In genomic region chr16:70838139-70838538, GRCm38 (mm10) we compare ENCODE assay signal across 23 mouse cellular contexts.
A peak's percentile ranks its signal among the peaks of the same experiment; 100 is the strongest.
DNase-seq lines count a peak whose midpoint lies in the region; ATAC-seq lines count a peak whose summit lies in the region.
"Had no signal": no experiment of that assay in that cellular context is flagged by ENCODE, and none has a peak within 500 bp of the region (broad histone marks: within the 10 kb centered on the region; RNA-seq: fewer than 3 reads in every experiment).

No protein-coding gene starts in this region.

- peak; percentile 6 for DNase-seq in embryonic facial prominence, embryonic 11.5 days (ENCODE audit: low spot score)
- DNase-seq in embryonic facial prominence, embryonic 10.5 days (ENCODE audit: low spot score), result no peak
- peak; percentile 41 for DNase-seq in hindbrain, embryonic 14.5 days (ENCODE audit: low spot score)
- DNase-seq in hindbrain, embryonic 11.5 days (ENCODE audit: low spot score), result no peak
- DNase-seq in midbrain, embryonic 14.5 days, result peak; percentile 50
- DNase-seq in midbrain, embryonic 11.5 days (ENCODE audit: low spot score, missing footprints), result no peak
- DNase-seq in retina, postnatal 7 days (ENCODE audit: low read depth, low spot score), result peak; percentile 1
- no peak for DNase-seq in liver, embryonic 11.5 days (ENCODE audit: low spot score)
- DNase-seq: adrenal gland, postnatal 14 days; cerebellum, adult 9-10 months; gastrocnemius, postnatal 36 days; heart, postnatal 14 days; liver; liver, postnatal 0 days; lung, postnatal 14 days had no signal

- H3K27ac ChIP-seq in embryonic facial prominence, embryonic 11.5 days (replicated peaks; ENCODE audit: low read depth, low read length), result no peak overlapping the region
- no peak overlapping the region for H3K27ac ChIP-seq in embryonic facial prominence, embryonic 10.5 days (replicated peaks)
- H3K27ac ChIP-seq in hindbrain, embryonic 14.5 days, result no peak overlapping the region
- H3K27ac ChIP-seq in hindbrain, embryonic 11.5 days (ENCODE audit: low read depth, low read length), result no peak overlapping the region
- H3K27ac ChIP-seq in midbrain, embryonic 14.5 days (replicated peaks; ENCODE audit: low read depth, low read length), result no peak overlapping the region
- H3K27ac ChIP-seq in midbrain, embryonic 11.5 days (ENCODE audit: low read depth, low read length), result no peak overlapping the region
- no peak overlapping the region for H3K27ac ChIP-seq in liver, embryonic 11.5 days (ENCODE audit: low read depth, low read length)
- H3K27ac ChIP-seq: embryonic facial prominence, embryonic 13.5 days; hindbrain, embryonic 15.5 days; kidney, embryonic 15.5 days; stomach, embryonic 15.5 days had no signal

- H3K9me3 ChIP-seq in embryonic facial prominence, embryonic 11.5 days (replicated peaks; ENCODE audit: control insufficient read depth, low read length), result no peaks in the 10 kb centered on the region
- no peaks in the 10 kb centered on the region for H3K9me3 ChIP-seq in embryonic facial prominence, embryonic 10.5 days
- H3K9me3 ChIP-seq in hindbrain, embryonic 14.5 days (ENCODE audit: control insufficient read depth, low read length), result no peaks in the 10 kb centered on the region
- H3K9me3 ChIP-seq in hindbrain, embryonic 11.5 days (ENCODE audit: control insufficient read depth, low read length), result no peaks in the 10 kb centered on the region
- no peaks in the 10 kb centered on the region for H3K9me3 ChIP-seq in midbrain, embryonic 14.5 days (ENCODE audit: control insufficient read depth, low read length)
- H3K9me3 ChIP-seq in midbrain, embryonic 11.5 days (ENCODE audit: control insufficient read depth, low read length), result no peaks in the 10 kb centered on the region
- no peaks in the 10 kb centered on the region for H3K9me3 ChIP-seq in liver, embryonic 11.5 days (ENCODE audit: control insufficient read depth, low read length)
- H3K9me3 ChIP-seq: embryonic facial prominence, embryonic 13.5 days; hindbrain, embryonic 15.5 days; kidney, embryonic 15.5 days; megakaryocyte, embryonic 14.5 days; stomach, embryonic 15.5 days had no signal

- no peak for ATAC-seq in embryonic facial prominence, embryonic 11.5 days (replicated peaks; ENCODE audit: insufficient number of reproducible peaks, low FRiP score, low TSS enrichment, low read depth)
- no peak for ATAC-seq in hindbrain, embryonic 14.5 days (ENCODE audit: low FRiP score)
- ATAC-seq in hindbrain, embryonic 11.5 days (ENCODE audit: low FRiP score), result no peak
- no peak for ATAC-seq in midbrain, embryonic 14.5 days (ENCODE audit: low FRiP score, low TSS enrichment)
- no peak for ATAC-seq in midbrain, embryonic 11.5 days (ENCODE audit: low FRiP score)
- ATAC-seq in liver, embryonic 11.5 days (replicated peaks; ENCODE audit: low FRiP score), result no peak
- ATAC-seq: CD4-positive, CD25-positive, alpha-beta regulatory T cell, adult 4 months; intestine, embryonic 16.5 days; liver, postnatal 0 days had no signal

- 75% methylated on average over 1 of the region's 1 CpGs for WGBS in embryonic facial prominence, embryonic 11.5 days
- WGBS in embryonic facial prominence, embryonic 10.5 days, result 84% methylated on average over 1 of the region's 1 CpGs
- 89% methylated on average over 1 of the region's 1 CpGs for WGBS in hindbrain, embryonic 14.5 days
- WGBS in hindbrain, embryonic 11.5 days, result 90% methylated on average over 1 of the region's 1 CpGs
- 86% methylated on average over 1 of the region's 1 CpGs for WGBS in midbrain, embryonic 14.5 days
- 89% methylated on average over 1 of the region's 1 CpGs for WGBS in midbrain, embryonic 11.5 days
- 85% methylated on average over 1 of the region's 1 CpGs for WGBS in liver, embryonic 11.5 days

- H3K36me3 ChIP-seq in embryonic facial prominence, embryonic 11.5 days (replicated peaks; ENCODE audit: control insufficient read depth, insufficient read depth, low read depth, low read length), result no peaks in the 10 kb centered on the region
- H3K36me3 ChIP-seq in embryonic facial prominence, embryonic 10.5 days (replicated peaks), result no peaks in the 10 kb centered on the region
- H3K36me3 ChIP-seq in hindbrain, embryonic 14.5 days (replicated peaks; ENCODE audit: control insufficient read depth, insufficient read depth), result no peaks in the 10 kb centered on the region
- no peaks in the 10 kb centered on the region for H3K36me3 ChIP-seq in hindbrain, embryonic 11.5 days (ENCODE audit: control insufficient read depth, insufficient read depth, low read length)
- H3K36me3 ChIP-seq in midbrain, embryonic 14.5 days (ENCODE audit: control insufficient read depth, insufficient read depth, low read length), result no peaks in the 10 kb centered on the region
- no peaks in the 10 kb centered on the region for H3K36me3 ChIP-seq in midbrain, embryonic 11.5 days (ENCODE audit: control insufficient read depth, insufficient read depth, low read length)
- no peaks in the 10 kb centered on the region for H3K36me3 ChIP-seq in liver, embryonic 11.5 days (ENCODE audit: control insufficient read depth, insufficient read depth, low read length)
- H3K36me3 ChIP-seq: embryonic facial prominence, embryonic 13.5 days; hindbrain, embryonic 15.5 days; kidney, embryonic 15.5 days; stomach, embryonic 15.5 days had no signal

- no peak overlapping the region for H3K4me2 ChIP-seq in embryonic facial prominence, embryonic 11.5 days (ENCODE audit: low read depth, low read length)
- H3K4me2 ChIP-seq in hindbrain, embryonic 14.5 days (replicated peaks), result no peak overlapping the region
- no peak overlapping the region for H3K4me2 ChIP-seq in hindbrain, embryonic 11.5 days (replicated peaks; ENCODE audit: low read depth, low read length)
- H3K4me2 ChIP-seq in midbrain, embryonic 14.5 days (ENCODE audit: low read length), result no peak overlapping the region
- H3K4me2 ChIP-seq in midbrain, embryonic 11.5 days, result no peak overlapping the region
- H3K4me2 ChIP-seq in liver, embryonic 11.5 days, result no peak overlapping the region
- H3K4me2 ChIP-seq: embryonic facial prominence, embryonic 13.5 days; heart, embryonic 11.5 days; hindbrain, embryonic 15.5 days; kidney, embryonic 15.5 days; stomach, embryonic 15.5 days had no signal

- H3K9ac ChIP-seq in embryonic facial prominence, embryonic 11.5 days (replicated peaks; ENCODE audit: low read length), result no peak overlapping the region
- H3K9ac ChIP-seq in hindbrain, embryonic 14.5 days, result no peak overlapping the region
- no peak overlapping the region for H3K9ac ChIP-seq in hindbrain, embryonic 11.5 days (ENCODE audit: low read depth, low read length)
- no peak overlapping the region for H3K9ac ChIP-seq in midbrain, embryonic 14.5 days (replicated peaks; ENCODE audit: low read length)
- H3K9ac ChIP-seq in midbrain, embryonic 11.5 days (ENCODE audit: low read length), result no peak overlapping the region
- H3K9ac ChIP-seq in liver, embryonic 11.5 days (ENCODE audit: low read depth, low read length), result no peak overlapping the region
- H3K9ac ChIP-seq: embryonic facial prominence, embryonic 13.5 days; hindbrain, embryonic 15.5 days; kidney, embryonic 15.5 days; liver, postnatal 0 days; stomach, embryonic 15.5 days had no signal

- H3K4me3 ChIP-seq in embryonic facial prominence, embryonic 11.5 days (ENCODE audit: low read depth, low read length), result no peak overlapping the region
- H3K4me3 ChIP-seq in embryonic facial prominence, embryonic 10.5 days, result no peak overlapping the region
- H3K4me3 ChIP-seq in hindbrain, embryonic 14.5 days (replicated peaks; ENCODE audit: low read length), result no peak overlapping the region
- no peak overlapping the region for H3K4me3 ChIP-seq in hindbrain, embryonic 11.5 days (ENCODE audit: low read depth, low read length)
- no peak overlapping the region for H3K4me3 ChIP-seq in midbrain, embryonic 14.5 days (replicated peaks; ENCODE audit: low read depth, low read length)
- H3K4me3 ChIP-seq in midbrain, embryonic 11.5 days (ENCODE audit: low read depth, low read length), result no peak overlapping the region
- H3K4me3 ChIP-seq in liver, embryonic 11.5 days (ENCODE audit: low read depth, low read length), result no peak overlapping the region
- H3K4me3 ChIP-seq: embryonic facial prominence, embryonic 13.5 days; hindbrain, embryonic 15.5 days; kidney, embryonic 15.5 days; megakaryocyte, embryonic 14.5 days; stomach, embryonic 15.5 days had no signal

- no peaks in the 10 kb centered on the region for H3K27me3 ChIP-seq in embryonic facial prominence, embryonic 11.5 days (ENCODE audit: control insufficient read depth, insufficient read depth, low read length)
- no peaks in the 10 kb centered on the region for H3K27me3 ChIP-seq in embryonic facial prominence, embryonic 10.5 days (replicated peaks; ENCODE audit: low read depth, poor library complexity, severe bottlenecking)
- H3K27me3 ChIP-seq in hindbrain, embryonic 14.5 days (ENCODE audit: control insufficient read depth, insufficient read depth, low read length), result no peaks in the 10 kb centered on the region
- no peaks in the 10 kb centered on the region for H3K27me3 ChIP-seq in hindbrain, embryonic 11.5 days (ENCODE audit: control insufficient read depth, insufficient read depth, low read length)
- no peaks in the 10 kb centered on the region for H3K27me3 ChIP-seq in midbrain, embryonic 14.5 days (ENCODE audit: control insufficient read depth, insufficient read depth, low read length)
- no peaks in the 10 kb centered on the region for H3K27me3 ChIP-seq in midbrain, embryonic 11.5 days (ENCODE audit: control insufficient read depth, insufficient read depth, low read length)
- no peaks in the 10 kb centered on the region for H3K27me3 ChIP-seq in liver, embryonic 11.5 days (replicated peaks; ENCODE audit: control insufficient read depth, insufficient read depth, low read length)
- H3K27me3 ChIP-seq: embryonic facial prominence, embryonic 13.5 days; hindbrain, embryonic 15.5 days; kidney, embryonic 15.5 days; megakaryocyte, embryonic 14.5 days; stomach, embryonic 15.5 days had no signal

- no peaks in the 10 kb centered on the region for H3K4me1 ChIP-seq in embryonic facial prominence, embryonic 11.5 days (ENCODE audit: control insufficient read depth, insufficient read depth, low read length)
- H3K4me1 ChIP-seq in embryonic facial prominence, embryonic 10.5 days, result no peaks in the 10 kb centered on the region
- H3K4me1 ChIP-seq in hindbrain, embryonic 14.5 days (replicated peaks; ENCODE audit: control insufficient read depth, insufficient read depth, low read length), result no peaks in the 10 kb centered on the region
- H3K4me1 ChIP-seq in hindbrain, embryonic 11.5 days (replicated peaks; ENCODE audit: control insufficient read depth, insufficient read depth, low read length), result no peaks in the 10 kb centered on the region
- H3K4me1 ChIP-seq in midbrain, embryonic 14.5 days (ENCODE audit: control insufficient read depth, insufficient read depth, low read length), result no peaks in the 10 kb centered on the region
- H3K4me1 ChIP-seq in midbrain, embryonic 11.5 days (ENCODE audit: control insufficient read depth, insufficient read depth, low read length), result no peaks in the 10 kb centered on the region
- H3K4me1 ChIP-seq in liver, embryonic 11.5 days (replicated peaks; ENCODE audit: control insufficient read depth, insufficient read depth, low read length), result no peaks in the 10 kb centered on the region
- H3K4me1 ChIP-seq: embryonic facial prominence, embryonic 13.5 days; hindbrain, embryonic 15.5 days; kidney, embryonic 15.5 days; megakaryocyte, embryonic 14.5 days; stomach, embryonic 15.5 days had no signal

Comparison
In these comparisons a context has a peak if more than half of its experiments do, and no peak if none do; other contexts are left out.
1. DNase-seq: peak in embryonic facial prominence, embryonic 11.5 days (single experiment), hindbrain, embryonic 14.5 days (single experiment), midbrain, embryonic 14.5 days (single experiment) and retina, postnatal 7 days (single experiment); none in embryonic facial prominence, embryonic 10.5 days (single experiment), hindbrain, embryonic 11.5 days (single experiment), midbrain, embryonic 11.5 days (single experiment) and liver, embryonic 11.5 days (single experiment).